Mouse (Mus musculus): ENCODE data around the gene Kcnj9.
A peak's percentile ranks its signal among the peaks of the same experiment; 100 is the strongest.

Gene Kcnj9

GRCm38 (mm10) chr1:172329131-172329530 is at the start of gene Kcnj9:
Gene Kcnj9 (minus strand): TSS chr1:172329318.
- no peak for DNase-seq

- DNase-seq, result no peak
Observed at GRCm38 (mm10) chr1:172376758-172377458, 47.8 kb upstream of the Kcnj9 start.

GRCm38 (mm10) chr1:172376198-172376667 is 47.1 kb upstream of the Kcnj9 start, which contains the start of gene Pigm:
Gene Pigm (plus strand): TSS chr1:172376546.
- peak; percentile 98 to 99 for DNase-seq

- DNase-seq, result peak; percentile 62 to 78
Observed at GRCm38 (mm10) chr1:172368768-172369418, 39.8 kb upstream of the Kcnj9 start.

GRCm38 (mm10) chr1:172364684-172365083 is 35.6 kb upstream of the Kcnj9 start:
- DNase-seq, result peak; percentile 76 to 81

GRCm38 (mm10) chr1:172358341-172358740 is 29.2 kb upstream of the Kcnj9 start:
- DNase-seq, result no peak

GRCm38 (mm10) chr1:172357550-172357949 is 28.4 kb upstream of the Kcnj9 start:
- DNase-seq, result peak; percentile 64 to 75

- DNase-seq, result no peak
Observed at GRCm38 (mm10) chr1:172355336-172355735, 26.2 kb upstream of the Kcnj9 start.

- no peak for DNase-seq
Observed at GRCm38 (mm10) chr1:172352453-172352852, 23.3 kb upstream of the Kcnj9 start.

- DNase-seq, result no peak
Observed at GRCm38 (mm10) chr1:172352001-172352400, 22.9 kb upstream of the Kcnj9 start.

GRCm38 (mm10) chr1:172349916-172350812 is 21.0 kb upstream of the Kcnj9 start:
- DNase-seq, result peak in 1 of 2 experiments; percentile 39

- no peak for DNase-seq
Observed at GRCm38 (mm10) chr1:172349504-172349903, 20.4 kb upstream of the Kcnj9 start.

GRCm38 (mm10) chr1:172347382-172347781 is 18.3 kb upstream of the Kcnj9 start:
- no peak for DNase-seq

- no peak for DNase-seq
Observed at GRCm38 (mm10) chr1:172346707-172347106, 17.6 kb upstream of the Kcnj9 start.

GRCm38 (mm10) chr1:172344820-172345219 is 15.7 kb upstream of the Kcnj9 start:
- no peak for DNase-seq

GRCm38 (mm10) chr1:172343914-172344313 is 14.8 kb upstream of the Kcnj9 start:
- DNase-seq, result no peak

GRCm38 (mm10) chr1:172342729-172343128 is 13.6 kb upstream of the Kcnj9 start:
- DNase-seq, result no peak

GRCm38 (mm10) chr1:172341386-172341785 is 12.3 kb upstream of the Kcnj9 start:
- DNase-seq, result no peak

GRCm38 (mm10) chr1:172340729-172341321 is 11.7 kb upstream of the Kcnj9 start, which contains the start of gene Kcnj10:
Gene Kcnj10 (plus strand): TSS chr1:172341210.
- peak; percentile 78 to 79 for DNase-seq

GRCm38 (mm10) chr1:172337411-172338185 is 8.5 kb upstream of the Kcnj9 start:
- no peak for DNase-seq

GRCm38 (mm10) chr1:172335804-172336203 is 6.7 kb upstream of the Kcnj9 start:
- no peak for DNase-seq

GRCm38 (mm10) chr1:172333512-172333911 is 4.4 kb upstream of the Kcnj9 start:
- no peak for DNase-seq
